Mouse (Mus musculus): ENCODE results near the gene Prkacb. TPM values are rescaled to one million over a fixed set of nuclear protein-coding genes. Genes with fewer than 3 reads are reported as not detected.

The Prkacb gene
- total and polyA plus RNA-seq, 3 experiments, result 16.5 to 55.6 (median 31.8) TPM

DNA sequence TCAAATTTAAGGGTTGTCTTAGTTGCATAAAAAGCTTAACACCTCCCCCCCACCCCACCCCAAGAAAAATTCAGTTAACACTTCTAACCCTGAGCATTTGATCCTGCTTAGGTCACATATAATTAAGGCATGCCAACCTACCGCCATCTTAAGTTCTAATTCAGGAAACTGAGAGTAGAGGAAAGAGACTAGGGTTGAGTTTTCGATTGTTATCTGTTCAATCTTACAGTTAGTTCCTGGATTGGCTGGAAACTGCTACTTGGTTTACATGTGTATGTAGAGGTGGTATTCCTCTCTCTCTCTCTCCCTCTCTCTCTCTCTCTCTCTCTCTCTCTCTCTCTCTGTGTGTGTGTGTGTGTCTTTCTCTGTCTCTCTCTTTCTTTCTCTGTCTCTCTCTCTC lies 129.7 kb downstream of the Prkacb start:
- Histone ChIP-seq H3K27ac (ENCODE audit: control insufficient read depth, low read depth, low read length) (peak overlapping the region; percentile 93), H3K36me3 (ENCODE audit: control insufficient read depth in 1 of 2, insufficient read depth in 2 of 2, low read length in 2 of 2) (peaks cover 0 to 15% of the 10 kb centered on the region in 2 experiments; a peak in 2 of 4 replicates), H3K9me3 (replicated peaks; ENCODE audit: insufficient read depth, low read length) (no peaks in the 10 kb centered on the region), H3K27me3 (ENCODE audit: control insufficient read depth in 1 of 2, insufficient read depth in 2 of 2, low read length in 2 of 2) (no peaks in the 10 kb centered on the region), H3K4me3 (ENCODE audit: control insufficient read depth in 1 of 2, insufficient read depth in 1 of 2, low read depth in 2 of 2, low read length in 2 of 2) (peak overlapping the region; percentile 55 to 58), H3K9ac (ENCODE audit: control insufficient read depth, low read depth, low read length, poor library complexity, severe bottlenecking) (peak overlapping the region; percentile 75), H3K4me1 (ENCODE audit: control insufficient read depth in 1 of 2, insufficient read depth in 2 of 2, low read length in 2 of 2) (peaks cover 7 to 17% of the 10 kb centered on the region in 2 experiments), H3K79me2 (ENCODE audit: control insufficient read depth, insufficient read depth, low read length, poor library complexity) (no peaks in the 10 kb centered on the region)
- TF ChIP-seq ETS1 (IDR thresholded peaks at IDR 0.05; ENCODE audit: low read depth, low read length) (no peak), UBTF (IDR thresholded peaks at IDR 0.05; ENCODE audit: borderline replicate concordance, insufficient read depth, low read depth, low read length) (no peak), USF1 (IDR thresholded peaks at IDR 0.05; ENCODE audit: low read depth, low read length) (no peak), GABPA (IDR thresholded peaks at IDR 0.05; ENCODE audit: low read depth, low read length) (no peak), GATA1 (IDR thresholded peaks at IDR 0.05; ENCODE audit: low read depth, low read length) (peak; percentile 72), BHLHE40 (IDR thresholded peaks at IDR 0.05; ENCODE audit: borderline replicate concordance, low read depth, low read length) (no peak), POLR2AphosphoS2 (IDR thresholded peaks at IDR 0.05; ENCODE audit: low read length) (no peak), SMC3 (IDR thresholded peaks at IDR 0.05; ENCODE audit: low read depth, low read length) (no peak), NELFE (IDR thresholded peaks at IDR 0.05; ENCODE audit: low read depth, low read length) (0 out of 2 replicates have a peak, but pooled peaks have one; percentile 11), MYB (IDR thresholded peaks at IDR 0.05; ENCODE audit: low read depth, low read length) (no peak), KAT2A (conservative IDR thresholded peaks at IDR 0.05; ENCODE audit: low read depth, low read length) (no peak), RCOR1 (IDR thresholded peaks at IDR 0.05; ENCODE audit: low read depth, low read length) (0 out of 2 replicates have a peak, but pooled peaks have one; percentile 55), ZC3H11A (IDR thresholded peaks at IDR 0.05; ENCODE audit: low read depth, low read length) (no peak), ZKSCAN1 (IDR thresholded peaks at IDR 0.05; ENCODE audit: low read depth, low read length) (no peak), EP300 (IDR thresholded peaks at IDR 0.05; ENCODE audit: low read depth in 1 of 2, low read length in 2 of 2) (peak; percentile 25 to 35; a peak in 2 of 4 replicates), TBP (IDR thresholded peaks at IDR 0.05; ENCODE audit: low read depth, low read length) (no peak), JUND (IDR thresholded peaks at IDR 0.05; ENCODE audit: low read depth, low read length) (peak; percentile 81)
- DNase-seq (ENCODE audit: low read depth, low spot score), result peak; percentile 62

DNA sequence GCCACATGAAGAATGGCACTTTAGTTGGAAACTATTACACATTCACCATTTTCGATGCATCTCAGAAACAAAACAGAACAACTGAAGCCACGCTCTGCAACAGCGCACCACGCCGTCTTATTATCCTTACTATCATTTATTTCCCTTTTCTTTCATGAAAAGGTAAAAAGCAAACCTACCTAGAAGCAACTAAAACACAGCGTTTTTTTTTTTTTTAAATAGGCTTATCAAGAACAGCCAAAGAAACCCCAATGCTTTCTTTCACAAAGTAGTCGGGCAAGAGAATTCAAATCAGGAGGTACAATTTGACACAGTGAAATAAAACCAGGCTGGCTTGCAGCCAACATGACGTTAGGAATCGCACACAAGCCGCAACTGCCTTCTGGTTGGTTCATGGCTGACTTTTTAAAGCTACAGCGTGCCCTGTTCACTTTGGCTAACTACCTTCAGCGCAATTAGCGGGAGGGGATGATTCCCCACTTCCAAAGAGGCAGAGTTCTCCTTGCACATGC lies 130.6 kb downstream of the Prkacb start:
- peak; percentile 95 for DNase-seq (ENCODE audit: low read depth, low spot score)
- Histone ChIP-seq H3K27me3 (ENCODE audit: control insufficient read depth in 1 of 2, insufficient read depth in 2 of 2, low read length in 2 of 2) (no peaks in the 10 kb centered on the region), H3K36me3 (ENCODE audit: control insufficient read depth in 1 of 2, insufficient read depth in 2 of 2, low read length in 2 of 2) (peaks cover 0 to 15% of the 10 kb centered on the region in 2 experiments; a peak in 2 of 4 replicates), H3K4me3 (ENCODE audit: control insufficient read depth in 1 of 2, insufficient read depth in 1 of 2, low read depth in 2 of 2, low read length in 2 of 2) (peak overlapping the region; percentile 55 to 58), H3K9ac (ENCODE audit: control insufficient read depth, low read depth, low read length, poor library complexity, severe bottlenecking) (peak overlapping the region; percentile 75), H3K27ac (ENCODE audit: control insufficient read depth, low read depth, low read length) (peak overlapping the region; percentile 93), H3K9me3 (replicated peaks; ENCODE audit: insufficient read depth, low read length) (no peaks in the 10 kb centered on the region), H3K4me1 (ENCODE audit: control insufficient read depth in 1 of 2, insufficient read depth in 2 of 2, low read length in 2 of 2) (peaks cover 6 to 14% of the 10 kb centered on the region in 2 experiments), H3K79me2 (ENCODE audit: control insufficient read depth, insufficient read depth, low read length, poor library complexity) (no peaks in the 10 kb centered on the region)
- TF ChIP-seq RCOR1 (IDR thresholded peaks at IDR 0.05; ENCODE audit: low read depth, low read length) (no peak; the same call in 1 of the 2 replicates), HCFC1 (IDR thresholded peaks at IDR 0.05; ENCODE audit: low read depth, low read length) (peak; percentile 68), KAT2A (conservative IDR thresholded peaks at IDR 0.05; ENCODE audit: low read depth, low read length) (no peak), NRF1 (IDR thresholded peaks at IDR 0.05; ENCODE audit: insufficient read depth, low read depth, low read length, poor library complexity, severe bottlenecking) (no peak), MXI1 (IDR thresholded peaks at IDR 0.05; ENCODE audit: low read depth, low read length) (peak; percentile 77), ZC3H11A (IDR thresholded peaks at IDR 0.05; ENCODE audit: low read depth, low read length) (no peak), MAX (IDR thresholded peaks at IDR 0.05; ENCODE audit: low read length) (peak; percentile 72; the same call in 1 of the 2 replicates), ETS1 (IDR thresholded peaks at IDR 0.05; ENCODE audit: low read depth, low read length) (peak; percentile 80), POLR2A (IDR thresholded peaks at IDR 0.05; ENCODE audit: control insufficient read depth in 1 of 2, insufficient read depth in 1 of 2, low read depth in 1 of 2, low read length in 2 of 2, poor library complexity in 1 of 2) (peak in 1 of 2 experiments; percentile 38; a peak in 1 of 4 replicates), UBTF (IDR thresholded peaks at IDR 0.05; ENCODE audit: borderline replicate concordance, insufficient read depth, low read depth, low read length) (no peak), USF2 (IDR thresholded peaks at IDR 0.05; ENCODE audit: borderline replicate concordance in 1 of 2, insufficient read depth in 1 of 2, low read depth in 1 of 2, low read length in 2 of 2) (no peak), E2F4 (IDR thresholded peaks at IDR 0.05; ENCODE audit: borderline replicate concordance, low read depth, low read length) (no peak), ELF1 (IDR thresholded peaks at IDR 0.05; ENCODE audit: low read depth, low read length) (no peak), ZKSCAN1 (IDR thresholded peaks at IDR 0.05; ENCODE audit: low read depth, low read length) (no peak), MYC (IDR thresholded peaks at IDR 0.05; ENCODE audit: low read depth, low read length) (peak; percentile 83; the same call in 1 of the 2 replicates), RAD21 (IDR thresholded peaks at IDR 0.05; ENCODE audit: low read depth, low read length) (no peak), TBP (IDR thresholded peaks at IDR 0.05; ENCODE audit: low read depth, low read length) (peak; percentile 65), TCF12 (IDR thresholded peaks at IDR 0.05; ENCODE audit: low read depth, low read length) (0 out of 2 replicates have a peak, but pooled peaks have one; percentile 5), TAL1 (IDR thresholded peaks at IDR 0.05; ENCODE audit: low read length) (no peak), NELFE (IDR thresholded peaks at IDR 0.05; ENCODE audit: low read depth, low read length) (no peak; the same call in 1 of the 2 replicates)
